Mouse (Mus musculus) liver, embryonic 16.5 days (tissue): Measurements from ENCODE around the gene Acbd7. TPM values are rescaled to one million over a fixed set of nuclear protein-coding genes. Genes with fewer than 3 reads are reported as not detected.

Experiments used
- ATAC-seq: fragments of 200-750 bp; cut with Nextera tagmentation; 2 replicates; pipeline ENCODE4 v1.8.0; 2017; ENCODE audit warnings: low read depth, mild to moderate bottlenecking, moderate number of reproducible peaks, moderate library complexity
- H3K27ac ChIP-seq: fragments of 300-500 bp; sonication (generic); 2 replicates; pipeline ENCODE4 v1.5.1; 2014; ENCODE audit warnings: mild to moderate bottlenecking, low read length
- H3K27me3 ChIP-seq: fragments of 300-500 bp; sonication (generic); 2 replicates; pipeline ENCODE4 v1.6.1; 2014; ENCODE audit warnings: low read depth, low read length, mixed read lengths; ENCODE audit not compliant: control insufficient read depth, insufficient read depth
- H3K36me3 ChIP-seq: fragments of 300-500 bp; sonication (generic); 2 replicates; pipeline ENCODE4 v1.6.1; 2014; ENCODE audit warnings: mild to moderate bottlenecking; ENCODE audit not compliant: control insufficient read depth, insufficient read depth
- H3K4me1 ChIP-seq: fragments of 300-500 bp; sonication (generic); 2 replicates; pipeline ENCODE4 v1.6.1; 2014; ENCODE audit warnings: low read depth, low read length, mixed read lengths; ENCODE audit not compliant: control insufficient read depth
- H3K4me2 ChIP-seq: fragments of 300-500 bp; sonication (generic); 2 replicates; pipeline ENCODE4 v1.6.1; 2014; ENCODE audit warnings: low read depth, low read length, mixed read lengths
- H3K4me3 ChIP-seq: fragments of 300-500 bp; sonication (generic); 2 replicates; pipeline ENCODE4 v1.5.1; 2014; ENCODE audit warnings: low read depth, mild to moderate bottlenecking, low read length
- H3K9ac ChIP-seq: fragments of 300-500 bp; sonication (generic); 2 replicates; pipeline ENCODE4 v1.6.1; 2014; ENCODE audit warnings: low read depth, low read length
- H3K9me3 ChIP-seq: fragments of 300-500 bp; sonication (generic); replicated peaks from 2 replicates; pipeline ENCODE4 v1.6.1; 2016; ENCODE audit warnings: low read length; ENCODE audit not compliant: control insufficient read depth
- WGBS: fragments of 180-500 bp; shearing (Covaris S2); extraction: QIAGEN DNeasy Blood & Tissue Kit; methylation state at CpG from one replicate; pipeline ENCODE4 v1.1.7; 2014; ENCODE audit not compliant: insufficient replicate concordance; 5-methylcytosine and 5-hydroxymethylcytosine counted together
- polyA plus RNA-seq: library from polyadenylated mRNA; unstranded; fragments of >200 nt; fragmentation: Nextera tagmentation; extraction: Ambion mirVana; gene quantifications from 2 replicates; pipeline ENCODE4 v1.2.1, GENCODE M21; 2015

Gene Acbd7
- 0.32 and 0.40 TPM in 2 replicates for polyA plus RNA-seq

DNA sequence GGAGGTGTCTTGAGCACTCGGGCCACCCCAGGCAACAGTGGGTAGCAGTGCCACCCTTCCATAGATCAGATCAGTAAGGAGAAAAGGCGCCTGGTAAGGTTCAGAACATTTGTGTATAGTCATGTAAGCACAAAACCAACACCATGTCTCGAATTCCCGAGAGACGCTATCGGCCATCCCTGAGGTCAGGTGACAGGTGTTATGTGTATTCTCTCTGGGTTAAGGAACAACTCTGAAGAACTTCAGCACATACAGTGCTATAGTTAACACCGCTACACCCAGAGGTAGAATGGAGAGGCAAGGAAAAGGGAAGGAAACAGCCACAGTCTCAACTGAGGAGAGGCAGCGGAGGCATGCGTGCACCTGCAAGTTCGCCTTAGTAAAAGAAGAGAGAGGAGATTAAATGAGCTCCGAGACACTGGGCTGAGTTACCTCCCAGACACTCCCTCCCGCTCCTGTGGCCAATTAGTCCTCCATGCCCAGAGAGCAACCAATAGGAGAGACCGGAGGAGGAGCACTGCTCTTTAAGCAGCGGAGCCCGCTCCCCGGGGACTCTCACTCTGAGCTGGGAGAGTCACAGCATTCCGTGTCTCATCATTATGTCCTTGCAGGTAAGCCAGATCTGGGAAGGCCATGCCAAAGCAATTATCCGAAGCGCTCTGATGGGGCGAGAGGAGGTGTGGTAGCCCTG lies at the start of gene Acbd7:
TSS of gene Acbd7 (plus strand) at position 558 of the 691 bp plus-strand sequence.
- Histone ChIP-seq H3K36me3 (no peaks in the 10 kb centered on the region), H3K4me1 (peaks cover 19% of the 10 kb centered on the region), H3K4me2 (peak within 1 kb of the TSS; percentile 77), H3K27me3 (no peaks in the 10 kb centered on the region), H3K9ac (peak within 1 kb of the TSS; percentile 40), H3K9me3 (no peaks in the 10 kb centered on the region), H3K27ac (no peak within 1 kb of the TSS), H3K4me3 (peak within 1 kb of the TSS; percentile 52)
- WGBS: 3% methylated on average over 20 of the region's 20 CpGs
- peak; percentile 56 for ATAC-seq

DNA sequence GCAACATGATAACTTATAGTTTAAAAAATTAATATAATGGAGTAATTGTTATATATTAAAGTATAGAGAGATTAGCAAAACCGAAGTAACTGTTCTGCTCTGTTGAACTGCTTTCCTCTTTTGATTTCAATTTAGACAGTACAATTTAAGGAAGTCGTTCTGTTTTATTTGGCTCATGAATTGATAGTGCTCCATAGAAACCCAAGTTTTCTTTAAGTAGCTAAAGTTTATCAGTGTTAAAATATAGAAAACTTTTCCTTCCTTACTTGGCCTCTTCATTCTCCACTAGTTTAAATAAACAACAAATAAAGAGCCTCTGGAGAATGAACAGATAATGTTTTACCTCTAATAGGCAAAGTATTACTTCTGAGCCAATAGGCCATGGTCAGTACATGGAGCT lies 49.7 kb upstream of the Acbd7 start:
- Histone ChIP-seq H3K27ac (no peak overlapping the region), H3K27me3 (no peaks in the 10 kb centered on the region), H3K4me1 (peaks cover 22% of the 10 kb centered on the region), H3K36me3 (no peaks in the 10 kb centered on the region), H3K4me3 (no peak overlapping the region), H3K4me2 (no peak overlapping the region), H3K9ac (no peak overlapping the region), H3K9me3 (no peaks in the 10 kb centered on the region)
- 57% methylated on average over 2 of the region's 2 CpGs for WGBS
- no peak for ATAC-seq

DNA sequence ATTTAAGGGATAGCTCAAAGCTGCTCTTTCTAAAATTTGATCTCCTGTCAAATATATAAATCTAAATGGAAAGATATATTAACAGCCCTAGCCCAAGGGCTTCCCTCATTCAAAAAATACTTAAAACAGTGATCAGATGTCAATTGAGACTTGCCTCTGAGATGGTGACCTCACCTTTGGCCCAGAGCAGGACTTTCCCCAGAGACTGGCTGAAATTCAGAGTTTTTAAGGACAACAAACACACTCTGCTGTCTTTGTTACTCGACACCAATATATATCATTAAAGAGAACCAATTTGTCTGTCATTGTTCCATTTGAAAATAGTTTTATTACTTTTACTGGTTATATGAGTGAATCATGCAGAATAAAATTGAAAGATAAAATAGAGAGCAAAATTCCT lies 46.4 kb upstream of the Acbd7 start:
- ATAC-seq: no peak
- H3K27ac ChIP-seq: no peak overlapping the region
- peaks cover 13% of the 10 kb centered on the region for H3K4me1 ChIP-seq
- H3K9me3 ChIP-seq: no peaks in the 10 kb centered on the region
- H3K36me3 ChIP-seq: no peaks in the 10 kb centered on the region
- H3K4me2 ChIP-seq: no peak overlapping the region
- no peaks in the 10 kb centered on the region for H3K27me3 ChIP-seq
- H3K4me3 ChIP-seq: no peak overlapping the region
- H3K9ac ChIP-seq: no peak overlapping the region
- 63% methylated on average over 1 of the region's 1 CpGs for WGBS

DNA sequence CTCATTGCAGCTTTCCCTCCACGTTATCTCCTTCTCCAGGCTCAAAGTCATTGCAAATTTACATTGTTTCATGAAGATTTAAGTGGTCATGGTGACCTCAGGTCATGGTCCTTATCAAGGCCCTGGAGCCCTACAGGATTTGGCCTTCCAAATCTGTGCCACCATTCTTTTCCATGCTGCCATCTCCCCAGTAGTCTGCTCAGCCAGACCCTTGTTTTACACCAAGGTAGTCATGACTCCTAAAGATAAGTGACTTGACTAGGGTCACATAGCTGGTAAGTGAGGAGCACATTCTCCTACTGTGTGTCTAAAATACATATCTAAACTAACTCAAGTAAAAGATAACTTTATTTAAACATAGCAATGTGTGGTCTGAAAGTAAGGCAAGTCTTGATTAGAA lies 43.8 kb upstream of the Acbd7 start:
- Histone ChIP-seq H3K4me2 (no peak overlapping the region), H3K36me3 (no peaks in the 10 kb centered on the region), H3K27me3 (no peaks in the 10 kb centered on the region), H3K4me1 (no peaks in the 10 kb centered on the region; the same call in none of the 2 replicates), H3K27ac (no peak overlapping the region), H3K4me3 (no peak overlapping the region), H3K9ac (no peak overlapping the region), H3K9me3 (no peaks in the 10 kb centered on the region)
- no peak for ATAC-seq
- 73% methylated on average over 1 of the region's 1 CpGs for WGBS

DNA sequence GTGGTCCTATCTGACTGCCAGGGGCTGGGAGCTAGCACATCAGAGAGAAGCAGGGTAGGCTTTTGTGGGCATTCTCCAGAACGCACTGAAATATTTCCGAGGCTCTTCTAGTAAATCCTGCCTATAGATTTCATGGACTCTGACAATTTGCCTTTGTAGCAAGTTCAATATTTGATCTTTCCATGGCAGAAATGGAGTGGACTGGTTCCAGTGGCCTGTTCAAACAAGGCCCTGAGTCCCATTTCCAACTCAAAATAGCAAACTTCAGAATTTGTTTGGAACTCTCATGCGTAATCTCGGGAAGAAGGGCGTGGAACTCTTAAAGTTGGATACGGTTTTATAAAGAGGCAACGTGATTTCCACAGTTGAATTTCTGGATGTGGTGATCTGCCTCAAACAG lies 40.1 kb upstream of the Acbd7 start:
- no peaks in the 10 kb centered on the region for H3K27me3 ChIP-seq
- WGBS: 71% methylated on average over 7 of the region's 7 CpGs
- no peaks in the 10 kb centered on the region; the same call in none of the 2 replicates for H3K4me1 ChIP-seq
- no peaks in the 10 kb centered on the region for H3K36me3 ChIP-seq
- H3K27ac ChIP-seq: 0 out of 2 replicates have a peak overlapping the region, but pooled peaks have one; percentile 28
- no peak overlapping the region for H3K4me2 ChIP-seq
- no peaks in the 10 kb centered on the region for H3K9me3 ChIP-seq
- H3K9ac ChIP-seq: no peak overlapping the region
- ATAC-seq: no peak
- no peak overlapping the region for H3K4me3 ChIP-seq

DNA sequence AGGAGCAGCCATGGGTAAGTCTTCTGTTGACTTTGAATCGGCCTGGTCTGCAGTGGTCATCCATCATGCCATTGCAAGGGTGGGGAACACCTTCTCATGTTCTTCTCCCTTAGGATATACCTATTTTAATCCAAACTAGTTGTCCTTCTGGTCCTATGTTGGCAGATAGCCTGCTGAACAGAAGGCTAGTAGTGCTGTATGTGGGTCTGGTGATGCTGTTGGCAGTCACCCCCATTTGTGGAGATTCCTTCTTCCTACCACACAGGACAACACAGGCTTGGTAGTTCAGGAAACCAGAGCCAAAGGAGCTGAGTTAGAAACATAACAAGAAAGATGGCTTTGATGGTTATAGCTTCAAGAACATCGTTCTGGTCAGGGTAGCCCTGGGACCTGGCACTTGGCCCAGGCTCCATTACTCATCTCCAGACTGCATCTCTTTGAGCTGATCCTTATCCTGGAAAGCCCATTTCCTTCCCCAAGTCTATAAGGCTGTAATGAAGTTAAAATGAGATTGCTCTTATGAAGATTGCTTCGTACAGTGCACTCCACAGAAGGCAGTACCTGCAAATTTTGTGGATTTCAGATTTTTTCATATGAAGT lies 30.4 kb upstream of the Acbd7 start:
- Histone ChIP-seq H3K4me3 (no peak overlapping the region), H3K9me3 (no peaks in the 10 kb centered on the region), H3K36me3 (peaks cover 6% of the 10 kb centered on the region; the same call in 1 of the 2 replicates), H3K9ac (no peak overlapping the region), H3K27ac (no peak overlapping the region), H3K4me2 (no peak overlapping the region), H3K27me3 (no peaks in the 10 kb centered on the region), H3K4me1 (no peaks in the 10 kb centered on the region)
- no peak for ATAC-seq
- 68% methylated on average over 3 of the region's 3 CpGs for WGBS

DNA sequence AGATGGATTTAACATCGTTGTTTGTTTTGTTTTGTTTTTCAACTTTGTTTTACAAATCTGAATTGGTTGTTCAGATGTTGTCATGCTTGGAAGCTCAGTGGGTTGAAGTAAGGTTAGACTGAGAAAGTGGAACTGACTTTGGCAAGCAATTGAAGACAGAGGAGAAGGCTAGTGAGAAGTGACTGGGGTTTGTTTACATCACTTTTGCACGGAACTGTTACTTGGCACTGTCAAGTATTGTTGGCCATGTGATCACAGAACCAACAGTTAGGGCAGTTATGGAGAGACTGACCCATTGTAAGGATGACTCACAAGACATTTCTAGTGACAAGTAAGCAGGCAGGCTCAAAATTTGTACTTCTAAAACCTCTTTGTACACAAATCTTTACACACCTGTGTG lies 12.8 kb upstream of the Acbd7 start:
- H3K9me3 ChIP-seq: no peaks in the 10 kb centered on the region
- H3K27ac ChIP-seq: no peak overlapping the region
- H3K4me3 ChIP-seq: no peak overlapping the region
- no peaks in the 10 kb centered on the region for H3K27me3 ChIP-seq
- no peak overlapping the region for H3K4me2 ChIP-seq
- no peaks in the 10 kb centered on the region for H3K4me1 ChIP-seq
- no peak overlapping the region for H3K9ac ChIP-seq
- WGBS: 73% methylated on average over 2 of the region's 2 CpGs
- ATAC-seq: no peak
- peaks cover 22% of the 10 kb centered on the region for H3K36me3 ChIP-seq

DNA sequence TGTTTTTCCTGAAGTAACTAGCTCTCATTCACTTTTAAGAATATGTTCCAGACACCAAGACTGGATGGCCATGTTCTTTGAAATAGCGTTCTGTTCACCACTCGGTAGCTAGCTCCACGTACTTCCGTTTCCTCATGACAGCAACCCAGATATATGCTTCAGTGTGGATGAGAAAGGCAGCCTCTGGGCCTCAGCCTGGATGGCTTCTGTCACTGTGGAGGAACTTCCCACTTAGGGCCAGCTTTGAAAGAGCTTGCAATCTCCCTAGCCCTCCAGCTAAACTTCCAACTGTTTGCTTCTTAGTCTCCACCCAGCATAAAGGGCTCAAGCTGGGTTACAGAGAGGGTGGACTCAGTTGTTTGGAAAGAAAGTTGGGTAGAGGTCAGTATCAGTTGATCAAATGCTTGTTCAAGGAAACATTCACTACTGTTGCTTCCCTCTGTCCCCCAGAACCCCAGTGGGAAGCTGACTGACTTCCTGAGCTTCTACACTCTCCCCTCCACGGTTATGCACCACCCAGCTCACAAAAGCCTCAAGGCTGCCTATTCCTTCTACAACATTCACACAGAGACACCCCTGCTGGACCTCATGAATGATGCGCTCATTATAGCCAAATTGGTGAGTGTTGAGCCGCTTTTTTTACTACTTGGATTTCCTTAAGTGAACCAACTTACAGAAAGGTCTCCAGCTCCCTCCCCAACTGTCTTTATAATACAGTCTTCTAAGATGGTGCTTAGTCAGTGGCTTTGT lies 11.4 kb upstream of the Acbd7 start:
- no peaks in the 10 kb centered on the region for H3K27me3 ChIP-seq
- ATAC-seq: no peak
- no peaks in the 10 kb centered on the region for H3K9me3 ChIP-seq
- no peak overlapping the region for H3K4me2 ChIP-seq
- no peak overlapping the region for H3K4me3 ChIP-seq
- no peak overlapping the region for H3K9ac ChIP-seq
- no peak overlapping the region for H3K27ac ChIP-seq
- no peaks in the 10 kb centered on the region for H3K4me1 ChIP-seq
- peaks cover 30% of the 10 kb centered on the region for H3K36me3 ChIP-seq
- 83% methylated on average over 7 of the region's 7 CpGs for WGBS

DNA sequence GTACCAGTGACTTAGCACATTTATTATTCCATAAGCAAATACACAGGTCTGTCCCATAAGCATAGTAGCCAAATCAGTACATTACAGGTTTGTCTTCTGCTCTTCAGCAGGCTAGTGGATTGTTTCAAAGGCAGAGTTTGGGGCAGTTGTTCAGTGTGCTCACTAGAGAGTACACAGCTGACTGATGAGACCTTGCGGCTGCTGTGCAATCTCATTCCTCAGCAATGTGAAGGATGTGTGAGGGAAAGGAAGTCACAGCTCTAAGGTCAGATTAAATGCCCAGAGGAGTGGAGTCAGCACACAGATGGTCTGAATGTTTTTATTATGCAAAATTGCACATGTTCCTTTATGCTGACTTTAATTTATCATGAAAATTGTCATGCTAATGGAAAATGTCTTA lies 9.4 kb upstream of the Acbd7 start:
- Histone ChIP-seq H3K36me3 (peaks cover 31% of the 10 kb centered on the region), H3K27me3 (no peaks in the 10 kb centered on the region)
- WGBS: 94% methylated on average over 1 of the region's 1 CpGs

More for the DNA sequence above, 9.4 kb upstream of the Acbd7 start:
- Histone ChIP-seq H3K27ac (no peak overlapping the region), H3K4me1 (peaks cover 7% of the 10 kb centered on the region), H3K9ac (no peak overlapping the region), H3K4me3 (no peak overlapping the region), H3K4me2 (no peak overlapping the region), H3K9me3 (no peaks in the 10 kb centered on the region)
- ATAC-seq: no peak
